ENCODE assay signal across 9 mouse cellular contexts in genomic region chr6:114916715-114916992, GRCm38 (mm10). TPM values are rescaled to one million over a fixed set of nuclear protein-coding genes. Genes with fewer than 3 reads are reported as not detected.
DNase-seq lines count a peak whose midpoint lies in the region; ATAC-seq and TF ChIP-seq lines count a peak whose summit lies in the region.
"Had no signal": no experiment of that assay in that cellular context is flagged by ENCODE, and none has a peak within 500 bp of the region (broad histone marks: within the 10 kb centered on the region; RNA-seq: fewer than 3 reads in every experiment).

No protein-coding gene starts in this region.

- no peak for TF ChIP-seq CTCF in layer of hippocampus, adult 2 months (conservative IDR thresholded peaks at IDR 0.05)

- no peak overlapping the region; the same call in 1 of the 2 replicates for H3K9ac ChIP-seq in forebrain, embryonic 15.5 days (replicated peaks)
- H3K9ac ChIP-seq in liver, embryonic 11.5 days (ENCODE audit: low read depth, low read length): no peak overlapping the region
- no peak overlapping the region for H3K9ac ChIP-seq in neural tube, embryonic 14.5 days (replicated peaks; ENCODE audit: low read depth, low read length)

- peaks cover 82% of the 10 kb centered on the region for H3K4me1 ChIP-seq in forebrain, embryonic 15.5 days
- peaks cover 68% of the 10 kb centered on the region for H3K4me1 ChIP-seq in liver, embryonic 11.5 days (replicated peaks; ENCODE audit: control insufficient read depth, insufficient read depth, low read length)
- H3K4me1 ChIP-seq in neural tube, embryonic 14.5 days (ENCODE audit: control insufficient read depth, insufficient read depth, low read length): peaks cover 72% of the 10 kb centered on the region

- H3K9me3 ChIP-seq in forebrain, embryonic 15.5 days: no peaks in the 10 kb centered on the region
- H3K9me3 ChIP-seq in liver, embryonic 11.5 days (ENCODE audit: control insufficient read depth, low read length): no peaks in the 10 kb centered on the region
- no peaks in the 10 kb centered on the region for H3K9me3 ChIP-seq in neural tube, embryonic 14.5 days (ENCODE audit: control insufficient read depth, low read length)

- H3K36me3 ChIP-seq in forebrain, embryonic 15.5 days: no peaks in the 10 kb centered on the region
- peaks cover 3% of the 10 kb centered on the region; the same call in 1 of the 2 replicates for H3K36me3 ChIP-seq in liver, embryonic 11.5 days (ENCODE audit: control insufficient read depth, insufficient read depth, low read length)
- no peaks in the 10 kb centered on the region for H3K36me3 ChIP-seq in neural tube, embryonic 14.5 days (ENCODE audit: control insufficient read depth, insufficient read depth, low read length)

- WGBS in forebrain, embryonic 15.5 days: 6% methylated on average over 5 of the region's 5 CpGs
- 12% methylated on average over 5 of the region's 5 CpGs for WGBS in liver, embryonic 11.5 days
- 7% methylated on average over 5 of the region's 5 CpGs for WGBS in neural tube, embryonic 14.5 days

- peak overlapping the region; percentile 13; the same call in 1 of the 2 replicates for H3K4me3 ChIP-seq in layer of hippocampus, adult 2 months
- peak overlapping the region; percentile 10; the same call in 1 of the 2 replicates for H3K4me3 ChIP-seq in forebrain, embryonic 15.5 days
- peak overlapping the region; percentile 1 for H3K4me3 ChIP-seq in liver, embryonic 11.5 days (ENCODE audit: low read depth, low read length)
- H3K4me3 ChIP-seq in neural tube, embryonic 14.5 days (ENCODE audit: low read depth, low read length): no peak overlapping the region

- ATAC-seq in forebrain, embryonic 15.5 days (replicated peaks): no peak
- no peak for ATAC-seq in liver, embryonic 11.5 days (replicated peaks; ENCODE audit: low FRiP score)
- ATAC-seq in neural tube, embryonic 14.5 days (ENCODE audit: low read depth): no peak
- no peak for ATAC-seq in erythroblast, adult 5-6 weeks (replicated peaks; ENCODE audit: low FRiP score, poor library complexity, severe bottlenecking)
- ATAC-seq: Patski had no signal

- no peak for DNase-seq in layer of hippocampus, adult 2 months (ENCODE audit: low spot score in 2 of 2)
- no peak for DNase-seq in layer of hippocampus, postnatal 14 days (ENCODE audit: low spot score in 2 of 2)
- no peak for DNase-seq in liver, embryonic 11.5 days (ENCODE audit: low spot score)
- DNase-seq in cerebellum, postnatal 10 days: no peak
- no peak for DNase-seq in gastrocnemius, postnatal 4 days (ENCODE audit: low spot score in 2 of 2)

- H3K27ac ChIP-seq in layer of hippocampus, adult 2 months: peak overlapping the region; percentile 61; the same call in 1 of the 2 replicates
- H3K27ac ChIP-seq in forebrain, embryonic 15.5 days (replicated peaks): peak overlapping the region; percentile 58
- no peak overlapping the region for H3K27ac ChIP-seq in liver, embryonic 11.5 days (ENCODE audit: low read depth, low read length)
- no peak overlapping the region for H3K27ac ChIP-seq in neural tube, embryonic 14.5 days (ENCODE audit: low read depth, low read length)

- no peaks in the 10 kb centered on the region for H3K27me3 ChIP-seq in forebrain, embryonic 15.5 days
- no peaks in the 10 kb centered on the region for H3K27me3 ChIP-seq in liver, embryonic 11.5 days (replicated peaks; ENCODE audit: control insufficient read depth, insufficient read depth, low read length)
- no peaks in the 10 kb centered on the region for H3K27me3 ChIP-seq in neural tube, embryonic 14.5 days (ENCODE audit: control insufficient read depth, insufficient read depth, low read length)
- H3K27me3 ChIP-seq: Patski had no signal

- H3K4me2 ChIP-seq in forebrain, embryonic 15.5 days (replicated peaks): peak overlapping the region; percentile 62
- peak overlapping the region; percentile 56 for H3K4me2 ChIP-seq in liver, embryonic 11.5 days
- H3K4me2 ChIP-seq in neural tube, embryonic 14.5 days (ENCODE audit: low read depth, low read length): peak overlapping the region; percentile 32

RNA-seq across cellular contexts. Expression of gene Vgll4, which starts 53.1 kb away (rescaled TPM):
- 10 to 100 TPM; 44.2 to 44.8 TPM for total RNA-seq in layer of hippocampus, adult 2 months (2021)
- total RNA-seq in layer of hippocampus, postnatal 14 days (2021): 10 to 100 TPM; 33.3 to 36.2 TPM
- 83.1 and 88.6 TPM in 2 replicates for polyA plus RNA-seq in forebrain, embryonic 15.5 days (2015; fragmentation: Nextera tagmentation; extraction: Ambion mirVana)
- 34.3 and 37.8 TPM in 2 replicates for polyA plus RNA-seq in liver, embryonic 11.5 days (2014; fragmentation: Nextera tagmentation; extraction: Ambion mirVana)
- polyA plus RNA-seq in neural tube, embryonic 14.5 days (2014; fragmentation: Nextera tagmentation; extraction: Ambion mirVana): 35.6 and 43.3 TPM in 2 replicates
- 10 to 100 TPM; 42.2 to 48.2 TPM for total RNA-seq in gastrocnemius, postnatal 4 days (2021)
- total RNA-seq in erythroblast, adult 5-6 weeks (2015; ENCODE audit: low replicate concordance): 4.2 and 5.0 TPM in 2 replicates
- 6.5 and 13.0 TPM in 2 replicates for total RNA-seq in erythroblast, adult 5-6 weeks (2017; ENCODE audit: low replicate concordance)

Comparison
In these comparisons a context has a peak if more than half of its experiments do, and no peak if none do; other contexts are left out.
1. H3K27ac ChIP-seq: peak in layer of hippocampus, adult 2 months (single experiment) and forebrain, embryonic 15.5 days (single experiment); none in liver, embryonic 11.5 days (single experiment) and neural tube, embryonic 14.5 days (single experiment).
2. Peak in every context shown above with its lines, with median percentiles within 50 percentile points of each other: H3K4me2 ChIP-seq.